Comparison of ENCODE assay signal across 9 mouse cellular contexts in the genomic region with DNA sequence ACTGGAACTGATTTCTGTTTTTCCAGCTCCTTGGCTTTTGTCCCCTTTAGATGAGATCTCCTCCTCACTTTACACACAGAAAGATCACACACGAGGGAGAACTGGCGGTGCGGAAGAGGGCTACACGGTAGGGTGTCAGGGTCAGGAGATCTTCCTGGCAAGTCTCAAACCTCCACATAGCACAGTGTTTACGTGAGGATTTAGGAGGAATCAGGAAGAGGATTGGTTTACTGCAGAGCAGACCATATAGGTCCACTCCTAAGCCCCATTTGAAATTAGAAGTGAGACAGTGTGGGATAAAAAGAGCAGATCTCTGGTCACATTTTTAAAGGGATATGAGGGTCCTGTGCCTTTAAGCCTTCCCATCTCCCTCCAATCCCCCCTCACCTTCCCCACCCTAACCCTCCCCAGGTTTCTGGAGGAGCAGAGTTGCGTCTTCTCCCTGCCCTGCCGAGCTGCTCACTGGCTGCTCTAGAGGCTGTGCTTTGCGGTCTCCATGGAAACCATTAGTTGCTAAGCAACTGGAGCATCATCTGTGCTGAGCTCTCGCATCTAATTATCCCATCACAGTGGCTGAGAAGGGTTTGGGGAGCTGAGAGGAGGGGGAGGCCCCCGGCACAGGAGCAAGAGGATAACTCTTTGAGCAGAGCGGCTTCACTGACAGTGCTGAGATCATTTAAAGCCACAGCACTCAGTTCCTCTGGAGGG. TPM values are rescaled to one million over a fixed set of nuclear protein-coding genes. Genes with fewer than 3 reads are reported as not detected.
DNase-seq lines count a peak whose midpoint lies in the region; ATAC-seq and TF ChIP-seq lines count a peak whose summit lies in the region.
"Had no signal": no experiment of that assay in that cellular context is flagged by ENCODE, and none has a peak within 500 bp of the region (broad histone marks: within the 10 kb centered on the region; RNA-seq: fewer than 3 reads in every experiment).

No protein-coding gene starts in this region.

- no peak for TF ChIP-seq CTCF in liver, postnatal 0 days (IDR thresholded peaks at IDR 0.05; ENCODE audit: low read depth)

- DNase-seq in cerebellum, adult 11 months, result peak; percentile 21
- peak; percentile 32 to 49 for DNase-seq in cerebellum, postnatal 36 days
- peak; percentile 89 for DNase-seq in hindbrain, embryonic 10.5 days (ENCODE audit: low spot score)
- DNase-seq in left cerebral cortex, postnatal 14 days (ENCODE audit: low spot score in 2 of 2), result peak; percentile 94 to 99
- DNase-seq in retina, postnatal 7 days (ENCODE audit: low read depth, low spot score), result peak; percentile 88
- DNase-seq in liver, postnatal 0 days, result no peak

- H3K4me2 ChIP-seq in liver, postnatal 0 days (ENCODE audit: low read depth, low read length), result no peak overlapping the region

- peak overlapping the region; percentile 84 for H3K27ac ChIP-seq in hindbrain, embryonic 10.5 days
- no peak overlapping the region for H3K27ac ChIP-seq in liver, postnatal 0 days (ENCODE audit: low read depth)

- no peaks in the 10 kb centered on the region for H3K9me3 ChIP-seq in hindbrain, embryonic 10.5 days
- no peaks in the 10 kb centered on the region for H3K9me3 ChIP-seq in liver, postnatal 0 days (ENCODE audit: low read length)

- no peak for TF ChIP-seq EP300 in liver, postnatal 0 days (IDR thresholded peaks at IDR 0.05; ENCODE audit: low read depth)

- H3K36me3 ChIP-seq in hindbrain, embryonic 10.5 days, result no peaks in the 10 kb centered on the region
- H3K36me3 ChIP-seq in liver, postnatal 0 days (replicated peaks; ENCODE audit: insufficient read depth, low read length), result no peaks in the 10 kb centered on the region

- WGBS in hindbrain, embryonic 10.5 days, result 5% methylated on average over 11 of the region's 11 CpGs
- WGBS in liver, postnatal 0 days (ENCODE audit: insufficient replicate concordance), result 27% methylated on average over 11 of the region's 11 CpGs

- peaks cover 41% of the 10 kb centered on the region for H3K27me3 ChIP-seq in hindbrain, embryonic 10.5 days (ENCODE audit: insufficient read depth, poor library complexity, severe bottlenecking)
- H3K27me3 ChIP-seq in liver, postnatal 0 days (ENCODE audit: insufficient read depth, low read length), result peaks cover 17% of the 10 kb centered on the region; the same call in 1 of the 2 replicates

- peak overlapping the region; percentile 27; the same call in 1 of the 2 replicates for H3K4me3 ChIP-seq in hindbrain, embryonic 10.5 days
- no peak overlapping the region for H3K4me3 ChIP-seq in liver, postnatal 0 days (ENCODE audit: low read depth, low read length)

- intact Hi-C loops in left cerebral cortex, postnatal 14 days (cut with DNase I), result loop anchor here (2.0 kb wide), 1 partner anchor 22 kb away; no protein-coding TSS in a partner anchor

- no peak overlapping the region for H3K9ac ChIP-seq in liver, postnatal 0 days (replicated peaks)

- no peak for ATAC-seq in cerebellum, adult (ENCODE audit: insufficient number of reproducible peaks, low FRiP score, low TSS enrichment)
- no peak for ATAC-seq in erythroid progenitor cell, adult 5-6 weeks (replicated peaks; ENCODE audit: low FRiP score, poor library complexity, severe bottlenecking)
- ATAC-seq in liver, postnatal 0 days, result no peak

- H3K4me1 ChIP-seq in hindbrain, embryonic 10.5 days (replicated peaks), result peaks cover 42% of the 10 kb centered on the region
- H3K4me1 ChIP-seq in liver, postnatal 0 days (ENCODE audit: insufficient read depth), result no peaks in the 10 kb centered on the region

RNA-seq across cellular contexts. Expression of a gene that starts 2.4 kb away (rescaled TPM):
- 0.14 TPM in 1 of 2 replicates, not detected in the other for polyA plus RNA-seq in hindbrain, embryonic 10.5 days (2016; fragmentation: Nextera tagmentation; extraction: Ambion mirVana)
- not detected for total RNA-seq in left cerebral cortex, postnatal 14 days (2021)
- not detected in 2 replicates for total RNA-seq in erythroid progenitor cell, adult 5-6 weeks (2015; ENCODE audit: low replicate concordance)
- not detected in 2 replicates for total RNA-seq in erythroid progenitor cell, adult 5-6 weeks (2017; ENCODE audit: low replicate concordance)
- not detected in 2 replicates for polyA plus RNA-seq in liver, postnatal 0 days (2015; fragmentation: Nextera tagmentation; extraction: Ambion mirVana)

RNA-seq across cellular contexts. Expression of a gene that starts 16.3 kb away (rescaled TPM):
- not detected in 2 replicates for polyA plus RNA-seq in hindbrain, embryonic 10.5 days (2016; fragmentation: Nextera tagmentation; extraction: Ambion mirVana)
- total RNA-seq in left cerebral cortex, postnatal 14 days (2021), result not detected
- total RNA-seq in erythroid progenitor cell, adult 5-6 weeks (2015; ENCODE audit: low replicate concordance), result not detected in 2 replicates
- not detected in 2 replicates for total RNA-seq in erythroid progenitor cell, adult 5-6 weeks (2017; ENCODE audit: low replicate concordance)
- polyA plus RNA-seq in liver, postnatal 0 days (2015; fragmentation: Nextera tagmentation; extraction: Ambion mirVana), result not detected in 2 replicates
- polyA plus RNA-seq: C2C12 had no signal

RNA-seq across cellular contexts. Expression of a gene that starts 25.4 kb away (rescaled TPM):
- polyA plus RNA-seq in hindbrain, embryonic 10.5 days (2016; fragmentation: Nextera tagmentation; extraction: Ambion mirVana), result 4.6 and 7.3 TPM in 2 replicates
- 10 to 100 TPM; 76.2 to 84.8 TPM for total RNA-seq in left cerebral cortex, postnatal 14 days (2021)
- total RNA-seq in erythroid progenitor cell, adult 5-6 weeks (2015; ENCODE audit: low replicate concordance), result 0.36 and 2.5 TPM in 2 replicates
- 1.2 and 1.7 TPM in 2 replicates for total RNA-seq in erythroid progenitor cell, adult 5-6 weeks (2017; ENCODE audit: low replicate concordance)
- 2.0 and 2.2 TPM in 2 replicates for polyA plus RNA-seq in liver, postnatal 0 days (2015; fragmentation: Nextera tagmentation; extraction: Ambion mirVana)

RNA-seq across cellular contexts. Expression of a gene that starts 38.8 kb away (rescaled TPM):
- 25.2 and 27.7 TPM in 2 replicates for polyA plus RNA-seq in hindbrain, embryonic 10.5 days (2016; fragmentation: Nextera tagmentation; extraction: Ambion mirVana)
- total RNA-seq in left cerebral cortex, postnatal 14 days (2021), result 10 to 100 TPM; 16.2 to 21.2 TPM
- total RNA-seq in erythroid progenitor cell, adult 5-6 weeks (2015; ENCODE audit: low replicate concordance), result 32.1 and 61.2 TPM in 2 replicates
- 25.3 and 25.9 TPM in 2 replicates for total RNA-seq in erythroid progenitor cell, adult 5-6 weeks (2017; ENCODE audit: low replicate concordance)
- polyA plus RNA-seq in liver, postnatal 0 days (2015; fragmentation: Nextera tagmentation; extraction: Ambion mirVana), result 11.8 and 12.5 TPM in 2 replicates

RNA-seq across cellular contexts. Expression of a gene that starts 49.8 kb away (rescaled TPM):
- polyA plus RNA-seq in hindbrain, embryonic 10.5 days (2016; fragmentation: Nextera tagmentation; extraction: Ambion mirVana), result 213 and 282 TPM in 2 replicates
- 10 to 100 TPM; 68.5 to 74.8 TPM for total RNA-seq in left cerebral cortex, postnatal 14 days (2021)
- total RNA-seq in erythroid progenitor cell, adult 5-6 weeks (2015; ENCODE audit: low replicate concordance), result 19.5 and 34.8 TPM in 2 replicates
- total RNA-seq in erythroid progenitor cell, adult 5-6 weeks (2017; ENCODE audit: low replicate concordance), result 5.8 and 52.0 TPM in 2 replicates
- 48.0 and 50.4 TPM in 2 replicates for polyA plus RNA-seq in liver, postnatal 0 days (2015; fragmentation: Nextera tagmentation; extraction: Ambion mirVana)

Comparison
In these comparisons a context has a peak if more than half of its experiments do, and no peak if none do; other contexts are left out.
1. RNA of a gene that starts 25.4 kb away (total RNA-seq): 76.2 to 84.8 TPM in left cerebral cortex, postnatal 14 days; 0.36 to 2.5 TPM in erythroid progenitor cell, adult 5-6 weeks; every median in the first group is over 10 times any median in the second.